ENCODE assay signal across 9 mouse cellular contexts in the genomic region with DNA sequence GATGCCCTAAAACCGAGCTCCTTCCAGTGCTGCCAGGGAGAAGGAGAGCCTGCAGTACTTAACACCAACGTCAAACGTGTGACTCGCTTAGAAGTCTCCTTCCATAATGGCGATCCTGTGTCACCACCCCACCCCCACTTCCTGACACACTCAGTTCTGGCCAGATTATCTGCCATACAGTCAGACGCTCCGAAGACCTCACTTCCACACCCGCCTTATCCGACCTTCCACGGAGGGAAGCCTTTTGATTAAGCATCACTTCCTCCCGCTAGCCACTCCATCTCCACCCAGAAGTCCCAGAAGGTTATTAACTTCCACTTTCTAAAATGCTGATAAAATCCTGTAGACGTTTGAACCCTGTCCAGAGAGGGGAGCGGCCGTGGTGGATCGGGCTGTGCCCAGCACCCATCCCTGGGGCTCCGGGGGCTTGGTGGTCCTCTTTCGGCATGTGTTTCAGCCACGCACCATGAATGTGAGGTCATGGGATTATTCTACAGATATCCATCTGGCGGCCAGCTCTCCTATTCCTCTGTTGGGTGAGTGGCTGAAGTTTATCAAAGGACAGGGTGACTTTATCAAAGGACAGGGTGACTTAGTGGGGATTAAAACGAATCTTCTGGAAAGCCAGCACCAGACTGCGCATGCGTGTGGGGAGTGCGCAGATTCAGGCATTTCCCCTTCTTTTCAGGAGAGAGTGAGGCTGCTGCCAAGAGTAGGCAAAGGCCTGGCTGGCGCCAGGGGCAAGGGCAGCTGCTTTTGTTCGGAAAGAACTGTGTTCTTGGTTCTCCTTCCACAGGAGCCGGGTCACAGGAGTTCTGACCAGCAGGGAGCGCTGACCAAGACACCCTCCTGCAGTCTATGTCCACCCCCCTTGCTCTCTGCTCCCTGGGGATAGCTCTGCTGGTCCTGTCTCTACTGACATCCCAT. TPM values are rescaled to one million over a fixed set of nuclear protein-coding genes. Genes with fewer than 3 reads are reported as not detected.
DNase-seq lines count a peak whose midpoint lies in the region; ATAC-seq and TF ChIP-seq lines count a peak whose summit lies in the region.
"Had no signal": no experiment of that assay in that cellular context is flagged by ENCODE, and none has a peak within 500 bp of the region (broad histone marks: within the 10 kb centered on the region; RNA-seq: fewer than 3 reads in every experiment).

No protein-coding gene starts in this region.

- no peak for TF ChIP-seq RAD21 in MEL (IDR thresholded peaks at IDR 0.05; ENCODE audit: low read depth, low read length)

- peak overlapping the region; percentile 97 for H3K27ac ChIP-seq in MEL (ENCODE audit: control insufficient read depth, low read depth, low read length)
- H3K27ac ChIP-seq in heart, embryonic 10.5 days, result peak overlapping the region; percentile 86
- H3K27ac ChIP-seq in lung, embryonic 16.5 days (ENCODE audit: low read length), result no peak overlapping the region
- H3K27ac ChIP-seq: midbrain, embryonic 12.5 days had no signal

- no peak for TF ChIP-seq CTCF in MEL (IDR thresholded peaks at IDR 0.05 in 2 of 3, conservative IDR thresholded peaks at IDR 0.05 in 1 of 3; ENCODE audit: control insufficient read depth in 1 of 3, insufficient read depth in 1 of 3, low read depth in 2 of 3, low read length in 3 of 3, poor library complexity in 1 of 3, severe bottlenecking in 1 of 3)

- no peaks in the 10 kb centered on the region for H3K9me3 ChIP-seq in MEL (replicated peaks; ENCODE audit: insufficient read depth, low read length)
- no peaks in the 10 kb centered on the region for H3K9me3 ChIP-seq in heart, embryonic 10.5 days
- no peaks in the 10 kb centered on the region for H3K9me3 ChIP-seq in lung, embryonic 16.5 days (ENCODE audit: control insufficient read depth, low read length)
- H3K9me3 ChIP-seq: midbrain, embryonic 12.5 days had no signal

- peak overlapping the region; percentile 23; the same call in 1 of the 2 replicates for H3K4me2 ChIP-seq in lung, embryonic 16.5 days (ENCODE audit: low read depth, low read length)
- H3K4me2 ChIP-seq: midbrain, embryonic 12.5 days had no signal

- ATAC-seq in lung, embryonic 16.5 days (ENCODE audit: low read depth), result peak; percentile 12; the same call in 1 of the 2 replicates
- no peak for ATAC-seq in erythroblast, adult 5-6 weeks (replicated peaks; ENCODE audit: low FRiP score, poor library complexity, severe bottlenecking)

- peaks cover 10 to 61% of the 10 kb centered on the region in 2 experiments for H3K4me1 ChIP-seq in MEL (ENCODE audit: control insufficient read depth in 1 of 2, insufficient read depth in 2 of 2, low read length in 2 of 2)
- peaks cover 69% of the 10 kb centered on the region for H3K4me1 ChIP-seq in heart, embryonic 10.5 days
- peaks cover 21% of the 10 kb centered on the region for H3K4me1 ChIP-seq in lung, embryonic 16.5 days (replicated peaks; ENCODE audit: control insufficient read depth, insufficient read depth, low read length)

- peaks cover 34% of the 10 kb centered on the region for H3K79me2 ChIP-seq in MEL (ENCODE audit: control insufficient read depth, insufficient read depth, low read length, poor library complexity)

- H3K36me3 ChIP-seq in MEL (ENCODE audit: control insufficient read depth in 1 of 2, insufficient read depth in 2 of 2, low read length in 2 of 2), result peaks cover 0 to 31% of the 10 kb centered on the region in 2 experiments; a peak in 3 of 4 replicates
- H3K36me3 ChIP-seq in heart, embryonic 10.5 days, result no peaks in the 10 kb centered on the region
- no peaks in the 10 kb centered on the region for H3K36me3 ChIP-seq in lung, embryonic 16.5 days (ENCODE audit: control insufficient read depth, insufficient read depth, low read length)
- H3K36me3 ChIP-seq: midbrain, embryonic 12.5 days had no signal

- peak; percentile 58 to 84 for TF ChIP-seq POLR2A in MEL (IDR thresholded peaks at IDR 0.05; ENCODE audit: control insufficient read depth in 1 of 2, insufficient read depth in 1 of 2, low read depth in 1 of 2, low read length in 2 of 2, poor library complexity in 1 of 2)

- no peaks in the 10 kb centered on the region for H3K27me3 ChIP-seq in MEL (ENCODE audit: control insufficient read depth in 1 of 2, insufficient read depth in 2 of 2, low read length in 2 of 2)
- no peaks in the 10 kb centered on the region for H3K27me3 ChIP-seq in heart, embryonic 10.5 days (ENCODE audit: insufficient read depth, poor library complexity, severe bottlenecking)
- H3K27me3 ChIP-seq in lung, embryonic 16.5 days (ENCODE audit: control insufficient read depth, insufficient read depth, low read depth, low read length), result no peaks in the 10 kb centered on the region
- H3K27me3 ChIP-seq: midbrain, embryonic 12.5 days had no signal

- peak overlapping the region; percentile 50 to 78 for H3K4me3 ChIP-seq in MEL (ENCODE audit: control insufficient read depth in 1 of 2, insufficient read depth in 1 of 2, low read depth in 2 of 2, low read length in 2 of 2)
- no peak overlapping the region for H3K4me3 ChIP-seq in heart, embryonic 10.5 days
- no peak overlapping the region for H3K4me3 ChIP-seq in lung, embryonic 16.5 days (ENCODE audit: low read length)
- H3K4me3 ChIP-seq: midbrain, embryonic 12.5 days had no signal

- peak; percentile 9 for DNase-seq in cerebellum, adult 9-11 months
- no peak for DNase-seq in cerebellum, adult 11 months
- DNase-seq in MEL (ENCODE audit: low read depth, low spot score), result peak; percentile 96
- peak; percentile 81 for DNase-seq in heart, embryonic 10.5 days (ENCODE audit: low spot score)
- DNase-seq in layer of hippocampus, postnatal 10 days (ENCODE audit: low spot score in 2 of 2), result peak; percentile 36 to 53
- DNase-seq in urinary bladder, postnatal 4 days (ENCODE audit: low spot score in 2 of 2), result no peak

- TF ChIP-seq EP300 in MEL (IDR thresholded peaks at IDR 0.05; ENCODE audit: low read depth in 1 of 2, low read length in 2 of 2), result peak; percentile 92 to 98

- H3K9ac ChIP-seq in MEL (ENCODE audit: control insufficient read depth, low read depth, low read length, poor library complexity, severe bottlenecking), result peak overlapping the region; percentile 92
- no peak overlapping the region; the same call in 1 of the 2 replicates for H3K9ac ChIP-seq in lung, embryonic 16.5 days (ENCODE audit: low read length)
- H3K9ac ChIP-seq: midbrain, embryonic 12.5 days had no signal

- 28% methylated on average over 27 of the region's 27 CpGs for WGBS in heart, embryonic 10.5 days
- WGBS in lung, embryonic 16.5 days, result 40% methylated on average over 27 of the region's 27 CpGs

TF ChIP-seq in MEL, 35 proteins besides CTCF, POLR2A, EP300 and RAD21 (continues in another document):
- no peak for TF ChIP-seq UBTF (IDR thresholded peaks at IDR 0.05; ENCODE audit: borderline replicate concordance, insufficient read depth, low read depth, low read length)
- TF ChIP-seq ETS1 (IDR thresholded peaks at IDR 0.05; ENCODE audit: low read depth, low read length), result peak; percentile 95
- peak; percentile 61; the same call in 1 of the 2 replicates for TF ChIP-seq ELF1 (IDR thresholded peaks at IDR 0.05; ENCODE audit: low read depth, low read length)
- TF ChIP-seq GABPA (IDR thresholded peaks at IDR 0.05; ENCODE audit: low read depth, low read length), result no peak
- peak; percentile 71; the same call in 1 of the 2 replicates for TF ChIP-seq MXI1 (IDR thresholded peaks at IDR 0.05; ENCODE audit: low read depth, low read length)
- TF ChIP-seq GATA1 (IDR thresholded peaks at IDR 0.05; ENCODE audit: low read depth, low read length), result peak; percentile 93
- TF ChIP-seq CHD2 (IDR thresholded peaks at IDR 0.05; ENCODE audit: low read length), result peak; percentile 67
- TF ChIP-seq MAFK (IDR thresholded peaks at IDR 0.05; ENCODE audit: borderline replicate concordance, low read depth, low read length), result peak; percentile 67; the same call in 1 of the 2 replicates
- TF ChIP-seq E2F4 (IDR thresholded peaks at IDR 0.05; ENCODE audit: borderline replicate concordance, low read depth, low read length), result peak; percentile 66; the same call in 1 of the 2 replicates
- no peak for TF ChIP-seq ZKSCAN1 (IDR thresholded peaks at IDR 0.05; ENCODE audit: low read depth, low read length)
- 0 out of 2 replicates have a peak, but pooled peaks have one; percentile 30 for TF ChIP-seq MEF2A (IDR thresholded peaks at IDR 0.05; ENCODE audit: extremely low read depth, insufficient replicate concordance, low read depth, low read length, poor library complexity, severe bottlenecking)
- no peak for TF ChIP-seq USF1 (IDR thresholded peaks at IDR 0.05; ENCODE audit: low read depth, low read length)
- no peak for TF ChIP-seq ZNF384 (IDR thresholded peaks at IDR 0.05; ENCODE audit: low read depth, low read length)
- TF ChIP-seq POLR2AphosphoS5 (IDR thresholded peaks at IDR 0.05; ENCODE audit: borderline replicate concordance, low read depth, low read length), result no peak
- peak; percentile 87 for TF ChIP-seq MYB (IDR thresholded peaks at IDR 0.05; ENCODE audit: low read depth, low read length)
- TF ChIP-seq CHD1 (IDR thresholded peaks at IDR 0.05; ENCODE audit: low read depth, low read length), result peak; percentile 89
- TF ChIP-seq BHLHE40 (IDR thresholded peaks at IDR 0.05; ENCODE audit: borderline replicate concordance, low read depth, low read length), result peak; percentile 75
- peak; percentile 59 for TF ChIP-seq KAT2A (conservative IDR thresholded peaks at IDR 0.05; ENCODE audit: low read depth, low read length)

RNA-seq across cellular contexts. Expression of gene Foxl1, which starts 43.1 kb away (rescaled TPM):
- total RNA-seq in MEL (2012; rRNA removed), result 0.12 and 0.13 TPM in 2 replicates
- under 1 TPM in 1 of 2 experiments, not detected in 1; 0.07 TPM for polyA plus RNA-seq in MEL (2012; ENCODE audit: insufficient read depth in 1 of 2, insufficient read length in 2 of 2, low read depth in 1 of 2, low replicate concordance in 2 of 2, missing spikeins in 1 of 2)
- 0.53 and 2.0 TPM in 2 replicates for polyA plus RNA-seq in heart, embryonic 10.5 days (2016; fragmentation: Nextera tagmentation; extraction: Ambion mirVana)
- under 1 TPM in 1 of 2 experiments, not detected in 1; 0.21 TPM for total RNA-seq in layer of hippocampus, postnatal 10 days (2021)
- 3.1 and 3.3 TPM in 2 replicates for polyA plus RNA-seq in lung, embryonic 16.5 days (2015; fragmentation: Nextera tagmentation; extraction: Ambion mirVana)
- not detected in 2 replicates for total RNA-seq in erythroblast, adult 5-6 weeks (2015; ENCODE audit: low replicate concordance)
- not detected in 2 replicates for total RNA-seq in erythroblast, adult 5-6 weeks (2017; ENCODE audit: low replicate concordance)

RNA-seq across cellular contexts. Expression of gene Foxc2, which starts 54.9 kb away (rescaled TPM):
- total RNA-seq in MEL (2012; rRNA removed), result 15.4 and 19.2 TPM in 2 replicates
- 10 to 100 TPM in 1 of 2 experiments, not detected in 1; 13.6 TPM for polyA plus RNA-seq in MEL (2012; ENCODE audit: insufficient read depth in 1 of 2, insufficient read length in 2 of 2, low read depth in 1 of 2, low replicate concordance in 2 of 2, missing spikeins in 1 of 2)
- polyA plus RNA-seq in heart, embryonic 10.5 days (2016; fragmentation: Nextera tagmentation; extraction: Ambion mirVana), result 12.4 and 14.8 TPM in 2 replicates
- total RNA-seq in layer of hippocampus, postnatal 10 days (2021), result 1 to 10 TPM; 1.5 to 2.5 TPM
- 0.58 and 0.62 TPM in 2 replicates for polyA plus RNA-seq in lung, embryonic 16.5 days (2015; fragmentation: Nextera tagmentation; extraction: Ambion mirVana)
- total RNA-seq in erythroblast, adult 5-6 weeks (2015; ENCODE audit: low replicate concordance), result not detected in 2 replicates
- not detected in 2 replicates for total RNA-seq in erythroblast, adult 5-6 weeks (2017; ENCODE audit: low replicate concordance)

Comparison
In these comparisons a context has a peak if more than half of its experiments do, and no peak if none do; other contexts are left out.
1. DNase-seq: peak in cerebellum, adult 9-11 months (single experiment), MEL (single experiment), heart, embryonic 10.5 days (single experiment) and layer of hippocampus, postnatal 10 days (2 of 2); none in cerebellum, adult 11 months (single experiment) and urinary bladder, postnatal 4 days (0 of 2).
2. H3K4me3 ChIP-seq: peak in MEL (2 of 2); none in heart, embryonic 10.5 days (single experiment) and lung, embryonic 16.5 days (single experiment).